Mouse (Mus musculus) ES-E14 (cell line): ENCODE measurements around the gene Rassf7. TPM values are rescaled to one million over a fixed set of nuclear protein-coding genes. Genes with fewer than 3 reads are reported as not detected.

ENCODE experiments used
- DNase-seq: peaks from one replicate; pipeline ENCODE4 v3.0.0-alpha.2; 2013; ENCODE audit warnings: low read depth, low spot score
- H3K27ac ChIP-seq: 2 replicates; pipeline ENCODE4 v1.5.1; 2012; ENCODE audit warnings: low read depth, mild to moderate bottlenecking, low read length, moderate library complexity, mixed read lengths; ENCODE audit not compliant: poor library complexity, insufficient read depth, severe bottlenecking
- H3K36me3 ChIP-seq: 2 replicates; pipeline ENCODE4 v1.6.1; 2012; ENCODE audit warnings: mild to moderate bottlenecking, low read length, moderate library complexity, mixed read lengths; ENCODE audit not compliant: control insufficient read depth, poor library complexity, insufficient read depth, severe bottlenecking
- H3K4me1 ChIP-seq, 2 experiments: fragments of 150-350 bp in 1 of 2; sonication (generic) in 1 of 2; 2 replicates each; pipeline ENCODE4 v1.6.1; 2012; ENCODE audit warnings: low read length in 2 of 2, mild to moderate bottlenecking in 1 of 2, mixed read lengths in 1 of 2; ENCODE audit not compliant: control insufficient read depth in 2 of 2, insufficient read depth in 2 of 2, poor library complexity in 1 of 2
- H3K4me3 ChIP-seq, 2 experiments: fragments of 150-350 bp in 1 of 2; sonication (generic) in 1 of 2; 2 replicates each; pipeline ENCODE4 v1.5.1; 2012; ENCODE audit warnings: low read length in 2 of 2, low read depth in 1 of 2, mild to moderate bottlenecking in 1 of 2, mixed read lengths in 1 of 2; ENCODE audit not compliant: insufficient read depth in 1 of 2, poor library complexity in 1 of 2, severe bottlenecking in 1 of 2
- H3K9ac ChIP-seq: 2 replicates; pipeline ENCODE4 v1.6.1; 2012; ENCODE audit warnings: low read depth, mild to moderate bottlenecking, low read length, mixed read lengths; ENCODE audit not compliant: poor library complexity, insufficient read depth, severe bottlenecking
- H3K9me3 ChIP-seq: fragments of 150-350 bp; sonication (generic); 2 replicates; pipeline ENCODE4 v1.6.1; 2012; ENCODE audit warnings: low read depth, mild to moderate bottlenecking, low read length; ENCODE audit not compliant: control insufficient read depth, insufficient read depth
- CHD2 ChIP-seq: IDR thresholded peaks from 2 replicates; pipeline ENCODE4 v1.6.1; 2014; ENCODE audit warnings: mild to moderate bottlenecking, low read depth, low read length, inconsistent platforms
- HCFC1 ChIP-seq: IDR thresholded peaks from 2 replicates; pipeline ENCODE4 v1.6.1; 2012; ENCODE audit warnings: low read length, inconsistent platforms, borderline replicate concordance; ENCODE audit not compliant: insufficient read depth
- MAFK ChIP-seq: IDR thresholded peaks from 2 replicates; pipeline ENCODE4 v1.6.1; 2014; ENCODE audit warnings: mild to moderate bottlenecking, low read depth, low read length, inconsistent platforms; ENCODE audit not compliant: insufficient read depth
- ZC3H11A ChIP-seq: IDR thresholded peaks from 2 replicates; pipeline ENCODE4 v1.6.1; 2012; ENCODE audit warnings: low read depth, mild to moderate bottlenecking, inconsistent platforms, low read length, borderline replicate concordance
- ZNF384 ChIP-seq: IDR thresholded peaks from 2 replicates; pipeline ENCODE4 v1.6.1; 2012; ENCODE audit warnings: low read depth, low read length, inconsistent platforms
- in situ Hi-C, 2 experiments: fragments of 600-800 bp; cut with MboI; formaldehyde crosslinking; loops; one replicate each; pipeline ENCODE4 v1.15.1; 2025; ENCODE audit warnings: low sequenced_read_pairs in 2 of 2, inconsistent platforms in 1 of 2; ENCODE audit not compliant: unreplicated experiment in 2 of 2
- total RNA-seq: library from RNA; depleted of rRNA; stranded (reverse); fragments of 300-350 nt; gene quantifications from 2 replicates; pipeline ENCODE4 v1.2.3, GENCODE M21; 2012

Gene Rassf7
- total RNA-seq, 1 experiment = 32.2 TPM

GRCm38 (mm10) chr7:141198121-141198520 lies 17.5 kb upstream of the Rassf7 start:
- in situ Hi-C loops = no loop called here
- DNase-seq = no peak
- H3K9me3 ChIP-seq = no peaks in the 10 kb centered on the region
- TF ChIP-seq ZNF384 (no peak), ZC3H11A (no peak), HCFC1 (no peak), CHD2 (no peak), MAFK (no peak)
- H3K4me3 ChIP-seq = no peak overlapping the region
- H3K36me3 ChIP-seq = no peaks in the 10 kb centered on the region
- no peak overlapping the region for H3K27ac ChIP-seq
- H3K4me1 ChIP-seq = 0 out of 4 replicates have a peak, but pooled peaks cover 0 to 2% of the 10 kb centered on the region in 2 experiments
- no peak overlapping the region for H3K9ac ChIP-seq

GRCm38 (mm10) chr7:141204546-141204945 lies 11.1 kb upstream of the Rassf7 start:
- no peaks in the 10 kb centered on the region for H3K4me1 ChIP-seq
- no peak for DNase-seq
- no peaks in the 10 kb centered on the region for H3K36me3 ChIP-seq
- no peaks in the 10 kb centered on the region for H3K9me3 ChIP-seq
- no peak overlapping the region for H3K9ac ChIP-seq
- H3K4me3 ChIP-seq = no peak overlapping the region
- H3K27ac ChIP-seq = no peak overlapping the region
- no peak for TF ChIP-seq ZNF384
- no peak for TF ChIP-seq MAFK
- no peak for TF ChIP-seq CHD2
- in situ Hi-C loops = no loop called here

DNA sequence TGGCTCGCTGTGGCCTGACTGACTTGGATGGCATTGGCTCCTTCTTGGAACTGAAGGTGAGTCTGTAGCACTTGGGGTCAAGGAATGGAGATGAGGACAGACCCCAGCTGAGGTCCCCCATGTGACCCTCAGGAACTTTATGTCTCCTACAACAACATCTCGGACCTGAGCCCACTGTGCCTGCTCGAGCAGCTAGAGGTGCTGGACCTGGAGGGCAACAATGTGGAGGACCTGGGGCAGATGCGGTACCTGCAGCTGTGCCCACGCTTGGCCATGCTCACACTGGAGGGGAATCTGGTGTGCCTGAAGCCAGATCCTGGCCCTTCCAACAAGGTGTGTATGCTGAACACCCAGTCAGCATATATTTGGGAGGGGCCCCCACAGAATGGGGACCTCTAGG lies 10.2 kb upstream of the Rassf7 start:
- H3K9ac ChIP-seq = no peak overlapping the region
- no peak overlapping the region for H3K27ac ChIP-seq
- no peak for TF ChIP-seq HCFC1
- TF ChIP-seq MAFK = no peak
- TF ChIP-seq ZC3H11A = no peak
- TF ChIP-seq CHD2 = no peak
- TF ChIP-seq ZNF384 = no peak

DNA sequence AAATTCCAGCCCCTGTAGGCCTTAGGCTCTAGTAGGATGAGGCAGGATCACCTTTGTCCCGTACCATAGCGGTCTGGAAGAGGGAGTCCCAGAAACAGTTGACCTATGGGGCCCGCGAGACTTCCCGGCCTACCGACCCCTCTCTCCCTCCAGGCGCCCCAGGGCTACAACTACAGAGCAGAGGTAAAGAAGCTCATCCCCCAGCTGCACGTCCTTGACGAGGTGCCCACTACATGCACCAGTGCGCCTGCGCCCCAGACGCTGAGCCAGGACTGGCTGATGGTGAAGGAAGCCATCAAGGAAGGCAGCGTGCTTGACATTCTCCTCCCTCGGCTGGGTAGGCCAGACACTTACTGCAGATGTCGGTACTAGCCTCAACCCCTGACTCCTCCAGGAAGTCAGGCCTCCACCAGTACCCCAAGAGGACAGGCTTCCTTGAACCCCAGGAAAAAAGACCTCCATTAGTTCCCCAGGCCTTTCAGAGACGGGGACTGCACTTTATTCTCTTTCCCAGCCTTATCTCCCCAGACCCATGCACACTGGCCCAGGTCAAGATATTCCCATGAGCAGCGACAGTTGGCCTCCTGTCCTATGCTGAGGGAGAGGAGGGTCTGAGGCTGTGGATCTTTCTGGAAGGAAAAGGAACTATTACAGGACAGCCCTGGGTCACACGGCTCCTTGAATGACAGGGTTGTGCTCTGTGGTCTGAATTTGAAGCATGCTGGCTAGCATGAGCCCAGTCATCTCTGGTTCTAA lies 9.3 kb upstream of the Rassf7 start:
- TF ChIP-seq ZNF384 = no peak
- no peak for TF ChIP-seq ZC3H11A
- TF ChIP-seq CHD2 = no peak
- TF ChIP-seq MAFK = no peak
- no peak for TF ChIP-seq HCFC1
- Histone ChIP-seq H3K27ac (no peak overlapping the region), H3K4me1 (no peaks in the 10 kb centered on the region), H3K9me3 (no peaks in the 10 kb centered on the region), H3K9ac (no peak overlapping the region), H3K4me3 (no peak overlapping the region), H3K36me3 (no peaks in the 10 kb centered on the region)
- in situ Hi-C loops = no loop called here
- no peak for DNase-seq

More for the DNA sequence above, 10.2 kb upstream of the Rassf7 start:
- no peaks in the 10 kb centered on the region for H3K36me3 ChIP-seq
- DNase-seq = no peak
- in situ Hi-C loops = no loop called here
- H3K4me3 ChIP-seq = no peak overlapping the region
- no peaks in the 10 kb centered on the region for H3K9me3 ChIP-seq
- no peaks in the 10 kb centered on the region for H3K4me1 ChIP-seq

DNA sequence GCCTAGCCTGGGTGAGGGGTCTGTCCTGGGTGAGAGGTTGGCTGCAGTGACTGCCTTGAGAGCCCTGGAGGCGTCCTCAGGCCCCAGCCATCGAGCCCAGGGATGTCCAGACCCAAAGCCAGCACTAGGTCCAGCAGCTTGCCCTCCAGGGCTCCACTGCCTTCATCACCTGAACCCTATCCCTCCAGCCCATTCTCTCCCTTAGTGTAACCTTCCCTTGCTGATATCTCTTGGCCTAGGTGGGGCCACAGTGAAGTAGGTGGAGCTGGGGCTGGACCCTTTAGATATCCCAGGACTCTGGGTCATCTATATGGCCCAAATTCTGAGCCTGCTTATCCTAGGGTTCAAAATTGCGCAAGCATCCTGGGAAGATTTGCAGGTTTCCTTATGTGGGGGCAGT lies 6.1 kb upstream of the Rassf7 start:
- TF ChIP-seq ZC3H11A (no peak), CHD2 (no peak), ZNF384 (no peak), MAFK (no peak), HCFC1 (no peak)
- H3K4me1 ChIP-seq = peaks cover 3 to 14% of the 10 kb centered on the region in 2 experiments; a peak in 3 of 4 replicates
- in situ Hi-C loops = no loop called here
- H3K4me3 ChIP-seq = no peak overlapping the region
- no peak for DNase-seq
- no peak overlapping the region for H3K9ac ChIP-seq
- H3K36me3 ChIP-seq = no peaks in the 10 kb centered on the region
- H3K9me3 ChIP-seq = no peaks in the 10 kb centered on the region
- no peak overlapping the region for H3K27ac ChIP-seq
